Mouse (Mus musculus) Patski (cell line): ENCODE data around the gene Elane. TPM values are rescaled to one million over a fixed set of nuclear protein-coding genes. Genes with fewer than 3 reads are reported as not detected.

Experiments used
- ATAC-seq: fragments of 100-300 bp; one replicate; pipeline ENCODE4 v1.8.0; 2021
- CTCF ChIA-PET: fragments of 350-600 bp; sonication (Branson Sonifier 250); formaldehyde crosslinking; loops from one replicate; lab custom pipeline; 2022; ENCODE audit warnings: inconsistent platforms; lab: Charles Lee
- POLR2A ChIA-PET: fragments of 350-600 bp; sonication (Branson Sonifier 250); formaldehyde crosslinking; loops from one replicate; lab custom pipeline; 2022; ENCODE audit warnings: antibody characterized with exemption, inconsistent platforms; lab: Charles Lee
- DNase-seq: peaks from one replicate; pipeline ENCODE4 v3.0.0-alpha.2; 2011; ENCODE audit warnings: low read depth, low spot score
- H3K27me3 ChIP-seq: fragments of 371-371 bp; one replicate; pipeline ENCODE4 v1.5.1; 2021
- CTCF ChIP-seq: fragments of 100-300 bp; IDR thresholded peaks from one replicate; pipeline ENCODE4 v1.5.1; 2021
- in situ Hi-C: fragments of 300-500 bp; cut with MboI; formaldehyde crosslinking; loops from 3 replicates; pipeline ENCODE4 v1.11.1; 2018; ENCODE audit warnings: low pct_unique_long_range_greater_than_20kb, mixed read lengths
- polyA plus RNA-seq: library from polyadenylated mRNA; unstranded; gene quantifications from one replicate; pipeline ENCODE4 v1.2.3, GENCODE M21; 2021

Elane gene
- polyA plus RNA-seq, 1 experiment from 2014 or later = not detected

- in situ Hi-C loops = no loop called here
- POLR2A ChIA-PET = no interaction called here
- ATAC-seq (no peak), DNase-seq (no peak)
- TF ChIP-seq CTCF = no peak
- H3K27me3 ChIP-seq = no peaks in the 10 kb centered on the region
- CTCF ChIA-PET = interaction anchor here (0.9 to 2.0 kb wide), 3 partner anchors 12 to 63 kb away, joined by 3 to 7 read pairs (median 4); no protein-coding TSS in a partner anchor
Observed at GRCm38 (mm10) chr10:79896306-79896705, 10.3 kb downstream of the Elane start.

GRCm38 (mm10) chr10:79896814-79897213 lies 10.8 kb downstream of the Elane start:
- in situ Hi-C loops = no loop called here
- ATAC-seq = no peak
- no peak for TF ChIP-seq CTCF
- ChIA-PET CTCF (interaction anchor here (1.0 to 2.0 kb wide), 3 partner anchors 13 to 62 kb away, joined by 3 to 7 read pairs (median 4); no protein-coding TSS in a partner anchor), POLR2A (interaction anchor here (1.1 kb wide), 1 partner anchor 13 kb away, joined by 3 read pairs; no protein-coding TSS in a partner anchor)
- no peaks in the 10 kb centered on the region for H3K27me3 ChIP-seq
- DNase-seq = no peak

GRCm38 (mm10) chr10:79897316-79898245 lies 11.5 kb downstream of the Elane start:
- H3K27me3 ChIP-seq = no peaks in the 10 kb centered on the region
- ATAC-seq = no peak
- no peak for DNase-seq
- TF ChIP-seq CTCF = no peak
- CTCF ChIA-PET = interaction anchor here (1.0 to 2.0 kb wide), 3 partner anchors 14 to 62 kb away, joined by 3 to 7 read pairs (median 4); no protein-coding TSS in a partner anchor
- POLR2A ChIA-PET = interaction anchor here (1.1 kb wide), 1 partner anchor 12 kb away, joined by 3 read pairs; no protein-coding TSS in a partner anchor
- in situ Hi-C loops = no loop called here

DNA sequence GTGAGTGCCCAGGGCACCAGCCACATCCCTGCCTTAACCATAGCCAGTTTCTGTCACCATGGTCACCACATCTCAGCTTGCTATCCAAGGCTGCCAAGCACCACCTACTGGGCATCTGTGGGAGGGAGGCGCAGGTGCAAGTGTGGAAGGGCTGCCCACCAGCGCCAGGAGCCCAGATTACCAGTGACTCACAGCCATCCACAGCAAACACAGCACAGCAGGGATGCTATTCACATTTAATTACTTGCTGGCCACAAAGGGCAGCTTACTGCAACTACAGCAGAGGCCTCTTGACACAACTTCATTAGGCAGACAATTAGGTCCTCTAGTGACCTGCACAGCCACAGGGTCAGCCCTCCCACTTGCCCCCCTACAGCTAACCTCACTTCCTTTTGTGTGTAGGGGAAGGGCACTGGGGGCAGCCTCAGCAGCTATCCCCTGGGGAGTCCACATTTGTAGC lies 14.9 kb downstream of the Elane start:
- in situ Hi-C loops = no loop called here
- CTCF ChIA-PET = interaction anchor here (0.8 to 3.1 kb wide), 6 partner anchors 8 to 57 kb away, joined by 3 to 14 read pairs (median 6); no protein-coding TSS in a partner anchor
- POLR2A ChIA-PET = interaction anchor here (1.1 kb wide), 1 partner anchor 13 kb away, joined by 3 read pairs; no protein-coding TSS in a partner anchor
- no peaks in the 10 kb centered on the region for H3K27me3 ChIP-seq
- peak; percentile 49 for ATAC-seq
- DNase-seq = peak; percentile 47
- TF ChIP-seq CTCF = no peak

- DNase-seq = no peak
- in situ Hi-C loops = no loop called here
- ATAC-seq = no peak
- ChIA-PET POLR2A (no interaction called here), CTCF (interaction anchor here (1.3 to 2.0 kb wide), 2 partner anchors 19 to 23 kb away, joined by 5 to 7 read pairs; no protein-coding TSS in a partner anchor)
- TF ChIP-seq CTCF = no peak
- no peaks in the 10 kb centered on the region for H3K27me3 ChIP-seq
Observed at GRCm38 (mm10) chr10:79906712-79907111, 20.7 kb downstream of the Elane start.

DNA sequence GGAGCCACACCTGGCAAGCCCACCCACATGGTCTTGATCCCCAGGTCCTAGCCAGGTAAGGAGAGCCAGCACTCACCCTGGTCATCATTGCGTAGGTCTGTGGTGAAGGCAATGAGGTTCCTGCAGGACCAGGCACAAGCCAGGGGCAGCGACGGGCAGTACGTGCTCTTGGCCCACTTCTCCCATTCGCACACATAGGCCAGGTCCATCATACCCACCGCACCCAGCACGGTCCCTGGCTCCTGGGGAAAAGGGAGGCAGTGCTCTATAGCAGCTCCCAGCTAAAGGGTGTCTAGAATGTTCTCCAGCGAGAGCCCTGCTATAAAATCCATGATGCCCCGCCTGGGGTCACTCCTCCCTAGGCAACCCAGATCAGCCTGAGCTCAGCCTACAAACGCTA lies 21.4 kb downstream of the Elane start:
- ATAC-seq (no peak), DNase-seq (no peak)
- in situ Hi-C loops = no loop called here
- no peaks in the 10 kb centered on the region for H3K27me3 ChIP-seq
- ChIA-PET POLR2A (interaction anchor here (0.8 to 1.6 kb wide), 2 partner anchors 8 to 235 kb away, joined by 4 to 5 read pairs; no protein-coding TSS in a partner anchor), CTCF (interaction anchor here (1.3 to 2.6 kb wide), 2 partner anchors 18 to 77 kb away, joined by 5 to 6 read pairs; partner anchors contain the start of gene Tmem259)
- TF ChIP-seq CTCF = no peak

- in situ Hi-C loops = no loop called here
- no peak for TF ChIP-seq CTCF
- DNase-seq (peak; percentile 81), ATAC-seq (peak; percentile 86)
- no peaks in the 10 kb centered on the region for H3K27me3 ChIP-seq
- ChIA-PET POLR2A (interaction anchor here (0.7 to 1.6 kb wide), 6 partner anchors 9 to 234 kb away, joined by 3 to 5 read pairs (median 4); no protein-coding TSS in a partner anchor), CTCF (interaction anchor here (0.9 to 3.7 kb wide), 6 partner anchors 17 to 76 kb away, joined by 3 to 15 read pairs (median 6); partner anchors contain the start of gene Tmem259)
Observed at GRCm38 (mm10) chr10:79908167-79909091, 22.4 kb downstream of the Elane start, which contains the start of gene Med16. TSS of gene Med16 (minus strand) at chr10:79908923.

DNA sequence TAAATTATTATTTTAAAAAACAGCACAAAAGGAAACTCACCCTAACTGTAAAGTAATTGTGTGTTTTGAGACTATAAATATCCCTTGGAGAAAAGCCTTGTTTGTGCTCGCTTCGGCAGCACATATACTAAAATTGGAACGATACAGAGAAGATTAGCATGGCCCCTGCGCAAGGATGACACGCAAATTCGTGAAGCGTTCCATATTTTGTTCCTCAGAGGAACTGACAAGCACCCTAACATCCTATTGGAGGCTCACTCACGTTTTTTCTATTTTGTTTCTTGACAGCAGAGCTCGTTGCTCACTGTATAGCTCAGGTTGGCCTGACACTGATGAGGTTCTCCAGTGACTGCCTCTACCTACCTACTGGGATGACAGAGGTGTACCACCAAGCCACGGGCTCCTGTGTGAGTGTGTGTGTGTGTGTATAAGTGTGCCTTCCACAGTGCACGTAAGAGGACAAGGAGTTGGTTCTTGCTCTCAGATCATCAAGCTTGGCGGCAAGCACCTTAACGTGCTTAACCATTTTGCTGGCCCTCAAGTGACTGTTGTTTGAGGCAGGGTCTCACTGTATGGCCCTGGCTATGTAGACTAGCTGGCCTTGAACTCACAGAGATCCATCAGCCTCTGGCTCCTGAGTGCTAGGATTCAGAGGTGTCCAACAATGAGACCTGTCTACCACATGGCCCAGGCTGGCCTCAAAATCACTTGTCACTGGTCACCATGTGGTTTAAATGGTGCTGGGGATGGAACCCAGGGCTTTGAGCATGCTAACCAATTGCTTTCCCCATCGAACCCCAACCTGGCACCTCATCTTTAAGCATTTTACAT lies 23.3 kb downstream of the Elane start:
- in situ Hi-C loops = no loop called here
- ChIA-PET POLR2A (interaction anchor here (0.6 to 1.2 kb wide), 6 partner anchors 12 to 44 kb away, joined by 3 to 5 read pairs (median 4); no protein-coding TSS in a partner anchor), CTCF (interaction anchor here (1.4 to 3.7 kb wide), 5 partner anchors 16 to 75 kb away, joined by 4 to 15 read pairs (median 6); partner anchors contain the start of gene Tmem259)
- TF ChIP-seq CTCF = no peak
- ATAC-seq = no peak
- no peaks in the 10 kb centered on the region for H3K27me3 ChIP-seq
- DNase-seq = no peak

DNA sequence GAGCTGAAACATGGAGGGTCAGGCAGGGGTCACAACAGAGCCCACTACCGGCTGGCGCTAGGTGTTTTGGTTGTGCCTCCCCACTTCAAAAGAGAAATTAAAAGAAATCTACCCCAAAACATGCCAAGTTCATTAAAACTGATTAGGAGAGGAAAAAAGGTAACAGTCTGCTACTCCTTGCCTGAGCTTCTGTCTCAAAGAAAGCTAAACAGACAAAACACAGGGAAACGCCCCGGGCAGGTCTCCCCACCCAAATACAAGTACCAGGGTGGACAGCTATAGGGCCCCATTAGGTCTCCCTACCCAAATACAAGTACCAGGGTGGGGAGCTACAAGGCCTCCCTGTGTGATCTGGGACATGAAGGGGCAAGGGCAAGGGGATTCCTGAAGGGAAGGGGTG lies 24.5 kb downstream of the Elane start, which contains the start of gene Gm26602:
Gm26602 (plus strand) TSS at position 301 of the 400 bp plus-strand sequence.
- ChIA-PET POLR2A (no interaction called here), CTCF (interaction anchor here (0.8 to 3.7 kb wide), 3 partner anchors 11 to 27 kb away, joined by 3 to 15 read pairs (median 8); partner anchors contain the start of gene R3hdm4)
- no peak for TF ChIP-seq CTCF
- DNase-seq = no peak
- ATAC-seq = no peak
- in situ Hi-C loops = no loop called here
- no peaks in the 10 kb centered on the region for H3K27me3 ChIP-seq
